Mouse (Mus musculus) cortical plate, adult 2 months (tissue): ENCODE measurements around the gene Maml3.

ENCODE experiments used
- CTCF ChIP-seq: fragments of 200-500 bp; IDR thresholded peaks from 2 replicates; pipeline ENCODE4 v1.5.1; 2011; ENCODE audit warnings: mild to moderate bottlenecking, control low read depth, low read length; ENCODE audit not compliant: insufficient read depth; ENCODE audit errors: extremely low read depth
- POLR2A ChIP-seq: fragments of 200-500 bp; IDR thresholded peaks from 2 replicates; pipeline ENCODE4 v1.6.1; 2011; ENCODE audit warnings: mild to moderate bottlenecking, low read length, control low read depth; ENCODE audit not compliant: insufficient read depth; ENCODE audit errors: extremely low read depth

GRCm38 (mm10) chr3:51778179-51778578 is 326.7 kb downstream of the Maml3 start:
- no peak for TF ChIP-seq POLR2A
- no peak for TF ChIP-seq CTCF
